Mouse (Mus musculus): Measurements from ENCODE around the gene 1700123O20Rik.

GRCm38 (mm10) chr14:54652787-54653186 is 33.2 kb upstream of the 1700123O20Rik start:
- TF ChIP-seq CHD2 (IDR thresholded peaks at IDR 0.05; ENCODE audit: low read depth, low read length) (no peak), HCFC1 (IDR thresholded peaks at IDR 0.05; ENCODE audit: borderline replicate concordance, insufficient read depth, low read length) (no peak), ZC3H11A (IDR thresholded peaks at IDR 0.05; ENCODE audit: borderline replicate concordance, low read depth, low read length) (no peak), MAFK (IDR thresholded peaks at IDR 0.05; ENCODE audit: insufficient read depth, low read depth, low read length) (no peak), ZNF384 (IDR thresholded peaks at IDR 0.05; ENCODE audit: low read depth, low read length) (no peak)
